Mouse (Mus musculus) frontal cortex, postnatal 10 days (tissue): ENCODE data around the gene Pfkm.

Source experiments
- DNase-seq, 2 experiments: peaks; one replicate each; pipeline ENCODE4 v3.0.0; 2022; ENCODE audit warnings: low spot score in 2 of 2, mixed read lengths in 1 of 2

Gene Pfkm

GRCm38 (mm10) chr15:98139763-98140162, 47.4 kb downstream of the Pfkm start:
- no peak for DNase-seq

DNA sequence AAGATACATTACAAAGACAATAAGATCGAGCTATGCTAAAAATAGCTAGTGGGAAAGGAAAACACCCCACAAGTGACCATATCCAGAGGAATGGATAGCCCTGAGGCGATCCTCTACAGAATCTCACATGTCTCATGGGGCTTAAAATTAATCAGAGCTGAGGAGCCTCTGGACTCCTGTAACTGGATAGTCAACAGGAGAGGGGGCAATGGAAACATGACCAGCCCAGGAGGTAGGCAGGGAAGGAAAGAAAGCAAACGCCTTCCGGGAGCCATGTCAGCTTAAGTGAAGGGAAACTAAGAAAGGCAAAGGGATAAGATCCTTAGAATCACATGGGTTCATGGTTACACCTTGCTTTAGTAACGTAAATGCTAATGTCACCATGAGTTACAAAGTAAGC, 48.4 kb downstream of the Pfkm start:
- no peak for DNase-seq

DNA sequence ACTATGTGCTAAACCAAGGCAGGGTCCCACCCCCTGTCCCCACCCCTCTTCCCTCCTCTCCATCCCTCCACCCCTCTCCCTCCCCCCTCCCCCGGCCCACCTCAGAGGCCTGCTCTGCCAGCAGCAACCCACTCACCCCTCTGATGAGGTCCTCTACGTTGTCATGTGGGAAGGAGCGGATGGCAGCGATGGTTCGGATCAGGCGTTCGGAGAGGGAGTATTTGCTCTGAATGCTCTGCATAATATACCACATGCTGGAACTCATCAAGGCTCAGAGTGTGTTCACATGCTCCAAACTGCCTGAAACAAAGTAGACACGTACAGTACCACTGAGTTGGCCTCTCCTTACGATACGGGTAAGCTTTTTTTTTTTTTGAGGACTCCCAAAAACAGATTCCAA, 50.1 kb downstream of the Pfkm start:
- DNase-seq = no peak

GRCm38 (mm10) chr15:98144861-98145507, 52.6 kb downstream of the Pfkm start:
- peak in 1 of 2 experiments; percentile 27 for DNase-seq

DNA sequence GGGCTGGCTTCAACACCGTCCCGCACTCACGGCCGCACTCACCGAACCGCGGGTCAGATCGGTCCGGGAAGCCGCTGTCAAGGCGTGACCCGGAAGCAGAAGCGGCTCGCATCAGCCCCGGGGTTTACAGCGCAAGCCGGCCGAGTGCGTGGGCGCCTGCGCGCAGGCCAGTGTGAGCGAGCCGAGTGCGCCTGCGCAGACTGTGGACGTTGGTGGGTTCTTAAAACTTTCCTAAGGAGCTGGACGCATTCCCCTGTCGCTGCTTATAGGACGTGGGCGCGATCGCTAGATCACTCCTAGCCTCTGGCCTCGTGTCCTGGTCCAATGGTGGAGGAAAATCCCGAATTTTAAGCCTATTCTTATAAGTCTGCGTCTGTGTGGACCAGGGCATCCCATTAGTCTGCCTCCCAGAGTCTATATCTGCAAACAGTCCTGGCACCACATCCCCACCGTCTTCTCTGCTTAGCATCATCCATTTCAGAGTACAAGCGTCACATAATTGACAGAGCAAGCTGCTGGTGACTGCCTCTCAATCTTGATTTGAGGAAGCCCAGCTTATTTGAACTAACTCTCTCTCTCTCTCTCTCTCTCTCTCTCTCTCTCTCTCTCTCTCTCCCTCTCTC, 53.3 kb downstream of the Pfkm start:
- peak; percentile 90 to 93 for DNase-seq

DNA sequence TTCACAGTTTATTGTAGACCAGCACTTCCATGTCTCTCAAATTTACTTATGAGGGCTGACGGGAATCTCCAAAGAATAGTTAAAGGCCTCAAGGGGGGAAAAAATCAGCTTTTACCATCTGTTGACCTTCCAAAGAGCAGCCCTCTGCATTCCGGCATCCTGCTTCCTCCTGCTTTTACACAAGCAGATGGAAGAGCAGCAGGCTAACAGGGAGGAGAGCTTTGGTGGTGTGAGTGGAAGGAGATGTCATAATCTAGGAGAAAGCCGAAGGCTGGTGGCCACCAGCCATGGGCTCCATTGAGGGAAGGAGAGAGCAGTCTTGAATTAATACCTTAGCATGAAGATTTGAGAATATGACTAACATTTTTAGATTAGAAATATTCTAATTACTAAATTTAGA, 56.0 kb downstream of the Pfkm start:
- DNase-seq = no peak

DNA sequence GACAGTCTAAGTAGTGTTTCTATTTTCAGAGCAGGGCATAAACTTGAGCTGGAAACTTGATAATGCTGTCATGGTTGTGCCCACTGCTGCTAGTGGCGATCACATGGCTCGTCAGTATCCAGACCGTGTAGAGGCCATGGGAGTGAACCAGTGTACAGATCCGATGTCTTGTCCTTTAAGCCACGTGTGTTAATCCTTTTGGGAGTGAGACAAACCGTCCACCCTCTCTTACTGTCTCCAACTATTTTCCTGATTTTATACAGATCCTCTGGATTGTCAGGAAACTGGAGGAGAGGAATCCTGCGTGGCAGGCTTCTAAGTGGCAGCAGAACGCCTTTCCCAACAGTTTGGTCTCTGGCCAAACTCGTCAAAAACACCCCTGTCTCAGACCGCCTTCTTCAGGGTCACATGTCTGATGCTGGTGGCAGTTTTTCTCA, 56.8 kb downstream of the Pfkm start:
- DNase-seq = no peak

GRCm38 (mm10) chr15:98152916-98153315, 60.5 kb downstream of the Pfkm start:
- no peak for DNase-seq

- no peak for DNase-seq
Measured at GRCm38 (mm10) chr15:98153625-98154024, 61.2 kb downstream of the Pfkm start.

- DNase-seq = no peak
Measured at GRCm38 (mm10) chr15:98154146-98154545, 61.8 kb downstream of the Pfkm start.

DNA sequence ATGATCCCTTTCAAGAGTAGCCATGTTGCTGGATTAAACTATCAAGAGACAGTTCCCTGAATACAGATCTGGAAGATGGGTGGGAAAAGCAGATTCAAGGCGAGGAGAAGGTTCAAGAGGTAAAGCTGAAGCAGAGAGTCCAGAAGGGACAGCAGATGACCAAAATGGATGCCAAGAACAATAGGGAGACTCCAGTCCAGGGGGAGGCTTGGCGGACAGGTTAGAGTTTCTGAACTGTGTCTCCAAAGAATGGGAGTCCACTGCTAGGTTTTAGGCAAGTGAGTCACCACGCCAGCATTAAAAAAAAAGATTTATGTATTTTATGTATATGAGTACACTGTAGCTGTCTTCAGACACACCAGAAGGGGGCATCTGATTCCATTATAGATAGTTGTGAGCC, 62.2 kb downstream of the Pfkm start:
- no peak for DNase-seq

DNA sequence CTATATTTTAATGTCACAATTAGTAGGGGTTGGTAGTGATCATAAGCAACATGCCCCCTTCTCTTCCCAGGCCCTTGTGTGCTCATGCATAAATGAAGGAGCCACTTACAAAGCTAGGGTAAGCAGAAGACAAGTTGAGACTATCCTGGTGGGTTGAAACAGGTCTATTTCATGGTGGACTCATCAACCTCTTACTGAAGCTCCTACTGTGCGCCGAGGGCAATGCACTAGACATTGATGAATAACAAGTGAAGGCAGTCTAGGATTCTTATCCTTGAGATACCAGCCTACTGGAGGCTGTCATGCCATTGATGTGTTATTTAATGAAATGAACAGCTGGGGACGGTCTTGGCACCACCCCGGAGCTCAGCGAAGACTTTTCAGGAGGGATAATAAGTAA, 62.9 kb downstream of the Pfkm start:
- DNase-seq = no peak

DNA sequence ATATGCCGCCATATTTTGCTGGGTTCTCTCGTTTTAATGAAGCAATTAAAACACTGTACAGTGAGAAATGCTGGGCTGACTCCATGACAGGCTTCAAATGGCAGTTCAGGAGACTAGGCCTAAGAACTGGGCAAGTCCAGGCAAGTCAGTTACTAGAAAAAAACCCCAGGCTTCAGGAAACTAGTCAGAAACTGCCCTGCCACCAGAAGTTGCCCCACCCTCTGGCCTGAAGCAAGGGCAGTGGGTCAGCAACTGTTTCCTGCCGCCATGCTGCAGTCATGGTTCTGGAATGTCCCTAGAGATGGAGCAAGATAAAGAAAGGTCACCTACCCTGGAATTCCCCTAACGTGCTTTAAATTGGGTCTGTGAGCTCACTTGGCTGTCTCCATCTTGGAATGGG, 63.6 kb downstream of the Pfkm start:
- DNase-seq = no peak

DNA sequence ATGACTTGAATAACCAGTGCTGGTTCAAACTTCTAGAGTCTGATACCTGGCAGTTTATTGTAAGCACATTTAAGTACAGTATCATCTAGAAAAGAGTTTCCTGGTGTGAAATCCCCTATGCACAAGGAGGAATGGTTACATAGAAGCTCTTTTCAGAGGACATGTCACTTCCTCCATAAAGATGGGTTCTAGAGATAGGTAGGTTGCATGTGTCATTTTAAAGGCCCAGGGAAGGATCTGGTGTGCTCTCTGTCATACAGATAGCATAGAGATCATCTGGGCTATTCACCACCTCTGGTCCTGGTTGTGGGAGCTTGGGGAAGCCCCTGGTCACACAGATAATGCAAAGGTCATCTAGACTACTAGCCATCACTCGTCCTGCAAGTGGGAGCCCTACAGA, 64.9 kb downstream of the Pfkm start:
- no peak for DNase-seq

GRCm38 (mm10) chr15:98161026-98161805, 68.8 kb downstream of the Pfkm start:
- DNase-seq = no peak

DNA sequence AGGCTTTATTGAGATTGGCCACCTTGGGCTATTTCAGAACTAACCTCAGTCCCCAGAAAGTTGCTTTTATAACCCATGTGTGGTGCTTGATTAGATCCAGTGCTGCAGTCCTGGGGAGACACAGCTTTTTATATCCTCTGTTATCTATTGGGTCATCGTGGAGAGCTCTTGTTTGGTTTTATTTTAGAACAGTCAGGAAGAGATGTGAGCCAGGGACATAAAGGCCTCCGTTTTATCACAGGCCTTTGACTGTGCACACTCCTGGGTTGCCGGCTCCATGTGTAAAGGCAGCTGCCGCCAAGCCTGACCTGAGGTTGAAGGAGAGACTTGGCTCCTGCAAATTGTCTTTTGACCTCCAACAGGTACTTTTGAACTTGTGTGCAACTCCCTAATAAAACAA, 70.2 kb downstream of the Pfkm start:
- no peak for DNase-seq

GRCm38 (mm10) chr15:98165525-98165924, 73.1 kb downstream of the Pfkm start, which contains the start of gene Asb8:
Asb8 (minus strand) TSS chr15:98165625.
- DNase-seq = no peak

- DNase-seq = no peak
Measured at GRCm38 (mm10) chr15:98166963-98167644, 74.7 kb downstream of the Pfkm start, which contains the start of gene Ccdc184. Ccdc184 (plus strand) TSS chr15:98167158.

- DNase-seq = peak; percentile 90 to 91
Measured at GRCm38 (mm10) chr15:98167645-98168621, 75.5 kb downstream of the Pfkm start.

- DNase-seq = no peak
Measured at GRCm38 (mm10) chr15:98168622-98169004, 76.2 kb downstream of the Pfkm start.

GRCm38 (mm10) chr15:98170365-98170764, 78.0 kb downstream of the Pfkm start:
- peak; percentile 54 to 80 for DNase-seq
